Mouse (Mus musculus): Measurements from ENCODE around the gene Art5. TPM values are rescaled to one million over a fixed set of nuclear protein-coding genes. Genes with fewer than 3 reads are reported as not detected.
A peak's percentile ranks its signal among the peaks of the same experiment; 100 is the strongest.
"Not testable (repeated sequence)": the region's sequence is repeated elsewhere in the genome, so short reads cannot be mapped to it uniquely, and the experiment has no call there.

Art5 gene
- total RNA-seq, 2 experiments from 2014 or later: not detected

- no peak for DNase-seq (ENCODE audit: extremely low spot score in 1 of 2, low spot score in 2 of 2)
- intact Hi-C loops (cut with DNase I): no loop called here
These were observed 25.1 kb downstream of the Art5 start for GRCm38 (mm10) chr7:102084041-102084696.

DNA sequence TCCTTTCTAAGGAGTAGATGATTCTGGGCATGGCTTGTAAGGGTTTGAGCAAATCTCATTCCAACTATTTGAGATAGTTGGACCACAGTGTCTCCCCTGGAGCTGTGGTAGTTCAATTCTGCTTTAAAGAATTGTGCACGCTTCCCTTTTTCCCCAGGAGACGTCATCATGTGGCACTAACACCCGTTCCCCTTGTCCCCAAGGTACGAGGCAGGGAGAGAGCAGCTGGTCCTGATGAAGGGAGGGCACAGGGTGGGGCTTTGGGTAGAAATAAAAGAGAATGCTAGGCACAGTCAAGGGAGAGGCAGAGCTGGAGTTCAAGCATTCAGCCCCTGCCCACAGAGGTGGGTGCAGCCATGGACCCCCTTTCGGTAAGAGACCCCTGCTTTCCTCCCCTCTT lies 26.5 kb downstream of the Art5 start, which contains the start of gene Trpc2:
Gene Trpc2 (plus strand): TSS at position 301 of the 400 bp plus-strand sequence.
- no peak for DNase-seq (ENCODE audit: extremely low spot score in 1 of 2, low spot score in 2 of 2)
- intact Hi-C loops (cut with DNase I): no loop called here

GRCm38 (mm10) chr7:102081784-102082183 lies 27.5 kb downstream of the Art5 start:
- DNase-seq (ENCODE audit: extremely low spot score in 1 of 2, low spot score in 2 of 2): no peak
- intact Hi-C loops (cut with DNase I): no loop called here

GRCm38 (mm10) chr7:102080311-102080710 lies 29.0 kb downstream of the Art5 start:
- intact Hi-C loops (cut with DNase I): no loop called here
- no peak for DNase-seq (ENCODE audit: extremely low spot score in 1 of 2, low spot score in 2 of 2)

- intact Hi-C loops (cut with DNase I): loop anchor here (2.0 to 10.0 kb wide), 3 partner anchors 80 to 424 kb away; no protein-coding TSS in a partner anchor
These were observed 30.8 kb downstream of the Art5 start for GRCm38 (mm10) chr7:102078517-102078916.

GRCm38 (mm10) chr7:102076714-102077296 lies 32.5 kb downstream of the Art5 start:
- intact Hi-C loops (cut with DNase I): loop anchor here (5.0 to 10.0 kb wide), 2 partner anchors 160 to 422 kb away; no protein-coding TSS in a partner anchor
- no peak for DNase-seq (ENCODE audit: extremely low spot score in 1 of 2, low spot score in 2 of 2)

More at GRCm38 (mm10) chr7:102078517-102078916, 30.8 kb downstream of the Art5 start:
- DNase-seq (ENCODE audit: extremely low spot score in 1 of 2, low spot score in 2 of 2): peak in 1 of 2 experiments; percentile 29

DNA sequence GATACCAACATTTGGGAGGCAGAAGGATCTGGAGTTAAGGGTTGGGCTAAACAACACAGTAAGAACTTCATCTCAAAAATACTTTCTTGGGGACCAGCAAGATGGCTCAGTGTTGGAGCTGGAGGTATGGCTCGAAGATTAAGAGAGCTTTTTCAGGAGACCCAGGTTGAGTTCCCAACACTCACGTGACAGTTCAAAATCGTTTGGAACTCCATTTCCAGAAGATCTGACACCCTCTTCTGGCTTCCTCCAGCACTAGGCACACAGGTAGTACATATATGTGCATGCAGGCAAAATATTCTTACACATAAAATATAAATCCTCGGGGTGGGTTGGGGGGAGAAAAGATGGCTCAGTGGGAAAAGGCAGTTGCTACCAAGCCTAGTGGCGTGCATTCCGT lies 42.9 kb downstream of the Art5 start:
- intact Hi-C loops (cut with DNase I): loop anchor here (5.0 kb wide), 1 partner anchor 54 kb away; no protein-coding TSS in a partner anchor
- DNase-seq (ENCODE audit: extremely low spot score in 1 of 2, low spot score in 2 of 2): no peak

DNA sequence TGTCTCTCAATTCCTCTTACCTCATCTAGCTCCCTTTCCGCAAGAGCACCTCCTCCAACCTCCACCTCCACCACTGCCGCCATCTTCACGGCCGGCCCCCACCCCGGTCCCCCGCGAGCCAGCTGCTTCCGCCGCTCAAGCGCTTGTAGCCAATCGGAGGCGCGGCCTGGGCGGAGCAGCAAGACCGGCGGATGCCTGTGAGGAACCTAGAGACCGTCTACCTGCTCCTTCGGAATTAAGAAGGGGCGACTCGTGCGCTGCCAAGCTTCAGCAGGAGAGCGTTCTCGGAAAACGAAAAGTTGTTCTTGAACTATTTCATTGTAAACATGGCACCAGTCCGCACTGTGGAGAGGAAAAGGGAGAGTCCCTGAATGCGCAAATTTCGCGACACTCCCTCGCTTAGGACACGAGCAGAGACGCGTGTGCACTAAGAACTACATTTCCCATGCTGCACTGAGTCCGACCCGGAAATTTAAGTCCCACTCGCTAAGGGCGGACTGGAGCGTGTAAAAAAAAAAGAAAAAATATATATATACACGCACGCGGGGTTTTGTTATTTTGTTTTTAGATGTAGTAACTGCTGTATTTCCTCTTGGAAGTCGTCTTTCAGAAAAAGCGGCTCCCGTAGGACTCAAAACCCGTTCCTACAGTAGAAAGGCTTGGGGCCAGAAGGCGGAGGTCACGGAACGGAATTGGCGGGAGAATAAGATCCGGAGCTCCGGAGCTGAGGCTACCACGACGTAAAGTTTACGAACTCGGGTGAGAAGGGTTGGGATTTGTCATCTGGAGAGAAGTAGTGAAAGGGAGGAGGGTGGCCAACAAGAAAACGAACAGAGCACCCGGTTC lies 44.0 kb downstream of the Art5 start, which contains the start of the genes Rnf121, Xndc1 and Xntrpc:
Gene Rnf121 (minus strand): TSS at position 424 of the 846 bp plus-strand sequence.
Gene Xndc1 (plus strand): TSS at position 466 of the 846 bp plus-strand sequence.
Gene Xntrpc (plus strand): TSS at position 668 of the 846 bp plus-strand sequence.
- intact Hi-C loops (cut with DNase I): loop anchor here (5.0 kb wide), 1 partner anchor 53 kb away; no protein-coding TSS in a partner anchor
- peak; percentile 90 to 96 for DNase-seq (ENCODE audit: extremely low spot score in 1 of 2, low spot score in 2 of 2)

DNA sequence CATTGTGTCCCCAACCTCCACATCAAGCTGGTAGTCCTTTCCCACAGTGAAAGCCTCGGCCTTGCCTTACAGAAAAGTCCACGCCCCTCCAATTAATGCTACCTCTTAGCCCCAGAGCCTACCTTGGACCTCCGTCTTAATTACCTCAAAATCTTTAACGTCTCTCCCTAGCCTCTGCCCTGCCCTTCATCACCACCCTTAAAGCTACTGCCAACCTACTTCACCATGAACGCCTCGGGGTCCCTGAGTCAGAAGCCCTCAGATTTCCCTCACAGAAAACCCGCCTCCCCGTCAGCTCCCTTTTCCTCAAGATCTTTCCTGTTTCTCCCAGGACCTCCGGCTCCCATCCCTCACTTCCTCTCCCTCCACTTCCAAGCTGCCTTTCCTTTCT lies 44.6 kb downstream of the Art5 start:
- DNase-seq (ENCODE audit: extremely low spot score in 1 of 2, low spot score in 2 of 2): peak in 1 of 2 experiments; percentile 13
- intact Hi-C loops (cut with DNase I): loop anchor here (5.0 kb wide), 1 partner anchor 52 kb away; no protein-coding TSS in a partner anchor

GRCm38 (mm10) chr7:102063891-102064290 lies 45.4 kb downstream of the Art5 start:
- intact Hi-C loops (cut with DNase I): no loop called here
- no peak for DNase-seq (ENCODE audit: extremely low spot score in 1 of 2, low spot score in 2 of 2)

- DNase-seq (ENCODE audit: extremely low spot score in 1 of 2, low spot score in 2 of 2): no peak
- intact Hi-C loops (cut with DNase I): no loop called here
These were observed 47.1 kb downstream of the Art5 start for GRCm38 (mm10) chr7:102062203-102062602.

- intact Hi-C loops (cut with DNase I): no loop called here
- DNase-seq (ENCODE audit: extremely low spot score in 1 of 2, low spot score in 2 of 2): no peak
These were observed 47.9 kb downstream of the Art5 start for GRCm38 (mm10) chr7:102061353-102061752.

- intact Hi-C loops (cut with DNase I); DNase-seq (ENCODE audit: extremely low spot score in 1 of 2, low spot score in 2 of 2): not testable (repeated sequence)
These were observed 60.8 kb downstream of the Art5 start for GRCm38 (mm10) chr7:102048524-102048923.

Other genes with a start within 250 kb of the Art5 start
- gene Anapc15, start 245.8 kb downstream of the Art5 start, total RNA-seq (2021): 10 to 100 TPM; 31.4 to 36.2 TPM
- gene Folr1, start 238.7 kb downstream of the Art5 start, total RNA-seq (2021): under 1 TPM in 1 of 2 experiments, not detected in 1; 0.90 TPM
- gene Lamtor1, start 203.6 kb downstream of the Art5 start, total RNA-seq (2021): 10 to 100 TPM; 95.6 to 98.2 TPM
- not detected for gene Tomt, start 203.1 kb downstream of the Art5 start, total RNA-seq (2021)
- gene Lrrc51, start 175.6 kb downstream of the Art5 start, total RNA-seq (2021): 1 to 10 TPM; 2.8 to 4.0 TPM
- 10 to 100 TPM; 60.5 to 60.9 TPM for gene Numa1, start 175.4 kb downstream of the Art5 start, total RNA-seq (2021)
- gene Il18bp, start 90.8 kb downstream of the Art5 start, total RNA-seq (2021): 10 to 100 TPM in 1 of 2 experiments, 1 to 10 TPM in 1; 8.6 to 10.1 TPM
- gene Rnf121, start 44.0 kb downstream of the Art5 start, total RNA-seq (2021): 10 to 100 TPM; 39.1 to 44.4 TPM
- gene Xndc1, start 44.0 kb downstream of the Art5 start, total RNA-seq (2021): 10 to 100 TPM; 24.6 to 25.0 TPM
- gene Xntrpc, start 43.8 kb downstream of the Art5 start, total RNA-seq (2021): 1 to 10 TPM; 1.1 to 1.8 TPM
- gene Trpc2, start 26.4 kb downstream of the Art5 start, total RNA-seq (2021): under 1 TPM in 1 of 2 experiments, not detected in 1; 0.73 TPM
- not detected for gene Art1, start 7.7 kb downstream of the Art5 start, total RNA-seq (2021)
- under 1 TPM; 0.18 to 0.43 TPM for gene Chrna10, start 7.3 kb upstream of the Art5 start, total RNA-seq (2021)
- 10 to 100 TPM; 33.4 to 33.8 TPM for gene Nup98, start 100.7 kb upstream of the Art5 start, total RNA-seq (2021)
- gene Pgap2, start 100.7 kb upstream of the Art5 start, total RNA-seq (2021): 10 to 100 TPM; 31.5 to 32.6 TPM
- 10 to 100 TPM; 13.8 to 14.5 TPM for gene Rhog, start 146.6 kb upstream of the Art5 start, total RNA-seq (2021)
- gene Stim1, start 158.3 kb upstream of the Art5 start, total RNA-seq (2021): 10 to 100 TPM; 71.5 to 73.3 TPM